Mouse (Mus musculus): ENCODE measurements around the gene Elmo3.
A peak's percentile ranks its signal among the peaks of the same experiment; 100 is the strongest.

Gene Elmo3

DNA sequence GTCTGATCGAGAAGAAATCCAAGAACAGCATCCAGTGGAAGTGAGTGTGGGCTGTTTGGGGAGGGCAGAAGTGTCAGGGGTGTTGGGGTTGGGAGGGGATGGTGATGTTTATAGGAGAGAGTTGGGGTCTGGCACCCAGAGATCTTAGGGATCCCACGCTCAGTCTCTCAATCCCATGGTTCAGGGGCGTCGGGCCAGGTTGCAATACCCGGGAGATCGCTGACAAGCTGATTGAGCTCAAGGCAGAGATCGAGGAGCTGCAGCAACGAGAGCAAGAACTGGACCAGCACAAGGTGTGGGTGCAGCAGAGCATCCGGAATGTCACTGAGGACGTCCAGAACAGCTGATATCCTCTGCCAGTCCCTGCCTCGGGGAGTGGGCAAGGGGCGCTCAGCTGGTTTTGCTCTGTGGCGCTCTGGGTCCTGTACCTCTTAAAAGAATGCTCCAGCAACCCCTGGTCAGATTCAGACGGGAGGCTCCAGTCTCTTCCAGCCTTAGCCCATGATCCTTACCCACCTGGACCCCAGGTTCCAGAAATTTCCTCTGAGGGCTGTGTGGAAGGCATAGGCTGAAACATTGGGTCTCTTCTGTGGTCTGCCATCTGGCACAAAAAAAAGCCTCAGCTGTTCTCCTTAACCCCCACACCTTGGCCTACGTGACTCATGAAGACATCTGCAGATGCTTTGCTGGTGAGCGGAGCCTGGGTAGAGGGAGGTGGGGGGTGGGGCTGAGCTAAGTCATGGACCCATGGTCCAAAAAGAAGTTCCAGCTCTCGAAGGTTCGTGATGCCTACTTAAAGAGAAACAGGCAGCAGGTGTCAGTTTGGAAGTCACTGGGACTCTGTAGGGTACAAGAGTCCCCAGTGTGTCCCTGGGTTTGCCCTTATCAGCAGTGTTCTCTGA, 6.8 kb upstream of the Elmo3 start:
- no peak for DNase-seq (ENCODE audit: low spot score in 2 of 2)

DNA sequence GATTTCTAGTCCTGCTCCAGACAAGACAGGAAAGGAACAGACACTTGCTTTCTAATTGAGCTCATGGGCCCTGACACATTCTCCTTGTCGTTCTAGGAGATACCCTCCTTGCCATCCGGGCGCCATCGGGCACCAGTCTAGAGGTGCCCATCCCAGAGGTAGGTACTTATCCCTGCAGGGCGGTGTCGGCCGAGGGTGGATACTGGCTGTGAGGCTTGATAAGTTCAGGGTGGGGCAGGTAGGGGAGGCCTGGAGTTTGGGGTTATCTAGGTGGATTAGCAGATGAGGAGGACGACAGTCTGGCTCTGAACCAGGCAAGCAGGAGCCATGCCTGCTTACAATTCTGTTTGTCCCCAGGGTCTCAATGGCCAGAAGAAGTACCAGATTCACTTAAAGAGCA, 5.4 kb upstream of the Elmo3 start:
- DNase-seq (ENCODE audit: low spot score in 2 of 2), result no peak

DNA sequence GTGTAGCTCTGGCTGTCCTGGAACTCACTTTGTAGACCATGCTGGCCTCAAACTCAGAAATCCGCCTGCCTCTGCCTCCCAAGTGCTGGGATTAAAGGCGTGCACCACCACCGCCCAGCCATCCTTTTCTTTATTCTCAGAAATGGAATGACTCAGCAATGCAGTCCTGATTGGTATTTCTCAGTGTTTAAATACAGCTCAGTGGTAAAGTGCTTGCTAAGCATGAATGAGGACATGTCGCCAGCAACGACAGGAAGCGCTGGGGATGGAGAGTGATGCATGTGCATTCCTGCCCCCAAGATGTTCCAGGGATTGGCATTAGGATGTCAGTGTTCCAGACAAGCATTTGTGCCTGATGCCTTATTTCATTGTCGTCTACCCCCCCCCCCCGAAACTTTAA, 2.0 kb upstream of the Elmo3 start:
- no peak for DNase-seq (ENCODE audit: low spot score in 2 of 2)

DNA sequence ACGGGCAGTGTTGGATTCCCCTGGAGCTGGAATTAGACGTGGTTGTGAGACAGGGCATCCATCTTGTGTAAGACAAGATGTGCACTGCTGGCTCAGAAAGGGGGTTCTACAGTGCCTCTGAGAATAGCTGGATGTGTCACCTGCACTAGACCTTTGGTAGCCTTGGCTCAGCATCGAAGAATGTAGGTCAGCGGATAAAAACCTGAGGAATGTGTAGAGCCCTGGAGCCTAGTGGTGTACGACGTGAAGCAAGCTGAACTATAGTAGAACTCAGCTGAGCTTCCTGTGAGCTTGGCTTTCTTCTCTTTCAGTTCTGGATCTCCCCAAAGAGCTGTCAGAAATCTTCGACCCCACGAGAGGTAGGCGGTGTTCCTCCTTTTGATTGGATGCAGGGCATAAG, 1.5 kb upstream of the Elmo3 start:
- no peak for DNase-seq (ENCODE audit: low spot score in 2 of 2)

DNA sequence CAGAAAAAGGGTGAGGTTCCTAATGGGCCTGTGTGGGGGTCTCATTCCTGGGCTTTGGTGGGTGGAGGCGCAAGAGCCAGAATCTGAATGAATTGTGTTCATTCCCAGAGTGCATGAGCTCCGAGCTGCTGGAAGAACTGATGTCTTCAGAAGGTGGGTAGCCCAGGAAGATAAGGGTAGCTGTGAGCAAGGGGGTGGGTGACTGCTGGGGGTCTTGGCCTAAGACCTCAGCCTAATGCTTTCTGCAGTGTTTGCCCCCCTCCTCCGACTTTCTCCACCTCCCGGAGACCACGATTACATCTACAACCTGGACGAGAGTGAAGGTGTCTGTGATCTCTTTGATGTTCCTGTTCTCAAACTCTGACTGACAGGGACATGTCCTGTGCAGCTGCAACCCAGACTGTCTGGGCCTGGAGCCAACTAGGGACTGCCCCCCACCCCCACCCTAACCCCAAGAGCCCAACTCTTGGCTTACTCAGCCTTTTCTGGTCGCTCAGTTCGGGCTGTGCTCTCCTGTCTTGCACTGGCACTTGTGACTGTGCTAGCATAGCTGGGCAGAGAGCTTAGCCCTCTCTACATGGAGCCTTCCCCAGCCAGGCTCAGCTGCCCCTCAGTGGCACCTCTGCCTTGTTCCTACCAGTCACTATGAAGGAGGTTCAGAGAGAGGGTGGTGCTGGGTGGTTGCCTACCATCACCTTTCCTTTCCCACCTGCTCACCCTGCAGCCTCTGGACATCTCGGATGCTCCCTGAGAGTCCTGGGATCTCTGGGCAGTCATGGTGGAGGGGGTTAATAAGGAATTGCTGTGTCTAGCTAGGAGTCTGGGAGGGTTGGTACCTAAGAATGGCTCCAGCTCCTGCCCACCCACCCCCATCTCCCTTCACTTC, 833 bp upstream of the Elmo3 start:
- DNase-seq (ENCODE audit: low spot score in 2 of 2), result no peak

DNA sequence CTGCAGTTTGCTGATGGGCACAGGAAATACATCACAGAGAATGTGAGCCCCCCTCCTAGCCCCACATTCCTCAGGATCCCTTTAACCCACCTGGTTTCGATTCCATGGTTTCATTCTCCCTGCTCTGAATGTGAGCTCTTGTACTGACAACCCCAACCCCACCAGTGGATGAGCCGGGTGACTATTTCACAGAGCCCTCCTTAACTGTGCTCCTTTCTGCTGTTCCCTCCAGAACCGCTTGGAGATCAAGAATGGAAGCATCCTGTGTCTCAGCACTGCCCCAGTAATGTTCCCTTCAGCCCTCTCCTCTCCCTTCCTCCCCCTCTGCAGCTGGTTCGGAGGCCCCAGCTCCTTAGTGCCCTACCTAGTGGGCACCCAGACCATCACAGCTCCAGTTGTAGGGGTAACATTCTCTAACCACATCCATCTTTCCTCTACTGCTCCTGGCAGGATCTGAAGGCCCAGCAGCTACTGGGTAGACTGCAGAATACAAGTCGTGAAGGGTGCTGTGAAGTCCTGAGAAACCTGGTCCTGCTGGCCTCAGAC, 818 bp downstream of the Elmo3 start:
- DNase-seq (ENCODE audit: low spot score in 2 of 2), result no peak

DNA sequence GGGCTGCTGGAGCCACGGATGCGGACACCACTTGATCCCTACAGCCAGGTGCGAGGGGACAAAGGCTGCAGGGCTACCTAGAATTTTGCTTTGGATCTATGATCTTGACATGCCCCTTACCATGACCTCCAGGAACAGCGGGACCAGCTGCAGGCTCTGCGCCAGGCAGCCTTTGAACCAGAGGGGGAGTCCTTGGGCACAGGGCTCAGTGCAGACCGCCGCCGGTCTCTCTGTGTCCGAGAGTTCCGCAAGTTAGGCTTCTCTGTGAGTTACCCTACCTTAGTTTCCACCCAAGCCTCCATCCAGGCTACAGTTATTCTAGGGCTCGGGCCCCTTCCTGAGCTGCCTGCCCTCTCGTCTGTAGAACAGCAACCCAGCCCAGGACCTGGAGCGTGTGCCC, 2.3 kb downstream of the Elmo3 start:
- DNase-seq (ENCODE audit: low spot score in 2 of 2), result no peak

DNA sequence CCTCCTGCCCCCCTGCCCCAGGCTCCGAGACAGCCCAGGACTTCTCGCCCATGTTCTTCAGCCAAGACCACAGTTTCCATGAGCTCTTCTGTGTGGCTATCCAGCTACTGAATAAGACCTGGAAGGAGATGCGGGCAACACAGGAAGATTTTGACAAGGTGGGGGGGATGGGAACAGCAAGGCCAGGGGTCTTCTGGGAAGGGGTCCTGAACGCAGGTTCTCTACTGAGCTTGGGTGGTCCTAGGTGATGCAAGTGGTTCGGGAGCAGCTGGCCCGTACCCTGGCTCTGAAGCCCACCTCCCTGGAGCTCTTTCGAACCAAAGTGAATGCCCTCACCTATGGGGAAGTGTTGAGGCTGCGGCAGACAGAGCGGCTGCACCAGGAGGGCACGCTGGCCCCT, 3.0 kb downstream of the Elmo3 start:
- no peak for DNase-seq (ENCODE audit: low spot score in 2 of 2)

DNA sequence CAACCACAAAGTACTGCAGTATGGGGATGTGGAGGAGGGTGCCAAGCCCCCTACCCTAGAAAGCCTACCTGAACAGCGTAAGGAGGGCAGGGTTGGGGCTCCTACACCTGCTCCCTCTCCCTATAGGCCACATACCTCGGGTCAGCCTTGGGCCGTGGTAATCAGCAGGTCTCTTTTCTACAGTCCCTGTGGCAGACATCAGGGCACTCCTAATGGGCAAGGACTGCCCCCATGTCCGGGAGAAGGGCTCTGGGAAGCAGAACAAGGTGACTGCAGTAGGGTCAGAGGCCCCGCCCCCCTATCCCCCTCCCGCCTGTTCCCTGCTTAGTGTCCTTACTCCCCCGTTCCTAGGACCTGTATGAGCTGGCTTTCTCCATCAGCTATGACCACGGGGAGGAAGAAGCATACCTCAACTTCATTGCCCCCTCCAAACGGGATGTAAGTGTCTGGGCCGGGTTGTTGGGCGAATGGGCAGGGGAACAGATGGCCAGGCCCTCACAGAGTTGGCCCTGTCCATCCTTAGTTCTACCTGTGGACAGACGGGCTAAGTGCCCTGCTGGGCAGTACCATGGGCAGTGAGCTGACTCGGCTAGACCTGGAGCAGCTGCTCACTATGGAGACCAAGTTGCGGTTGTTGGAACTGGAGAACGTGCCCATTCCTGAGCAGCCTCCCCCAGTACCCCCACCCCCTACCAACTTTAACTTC, 3.9 kb downstream of the Elmo3 start:
- DNase-seq (ENCODE audit: low spot score in 2 of 2), result no peak

DNA sequence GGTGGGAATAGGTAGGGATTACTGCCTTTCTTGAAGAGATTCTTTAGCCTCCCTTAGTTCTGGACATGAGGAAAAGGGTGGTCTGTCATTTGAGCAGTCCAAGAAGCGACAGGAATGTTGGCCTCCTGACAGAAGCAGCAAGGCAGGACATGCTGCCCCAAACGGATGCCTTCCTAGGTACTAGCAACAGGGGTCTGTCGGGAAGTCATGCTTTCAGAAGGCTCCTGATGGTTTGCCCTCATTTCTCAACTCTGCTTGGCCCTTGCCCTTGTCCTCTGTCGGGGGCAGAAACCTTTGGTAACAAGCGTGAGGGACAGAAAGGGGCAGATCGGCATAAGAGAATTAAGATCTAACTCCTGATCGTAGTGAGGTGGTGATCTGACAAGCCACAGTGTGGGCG, 4.7 kb downstream of the Elmo3 start:
- DNase-seq (ENCODE audit: low spot score in 2 of 2), result no peak

DNA sequence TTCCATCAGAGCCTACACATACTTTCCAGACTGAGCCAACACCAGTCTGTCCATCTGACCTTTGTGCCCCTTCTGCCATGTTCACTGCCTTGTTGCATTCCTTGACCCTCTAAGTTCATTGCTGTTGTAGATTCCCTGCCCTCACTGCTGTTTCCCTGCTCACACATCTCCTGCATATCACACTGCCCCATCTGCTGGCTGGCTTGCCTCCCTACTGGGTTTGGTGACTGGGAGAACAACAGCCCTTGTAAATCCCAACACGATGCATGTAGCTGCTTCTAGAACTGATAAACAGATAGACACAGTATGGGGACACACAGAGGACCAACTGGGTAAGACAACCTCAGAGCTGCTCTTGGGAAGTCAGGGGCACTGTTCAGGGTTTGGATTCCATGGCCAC, 6.3 kb downstream of the Elmo3 start:
- no peak for DNase-seq (ENCODE audit: low spot score in 2 of 2)

DNA sequence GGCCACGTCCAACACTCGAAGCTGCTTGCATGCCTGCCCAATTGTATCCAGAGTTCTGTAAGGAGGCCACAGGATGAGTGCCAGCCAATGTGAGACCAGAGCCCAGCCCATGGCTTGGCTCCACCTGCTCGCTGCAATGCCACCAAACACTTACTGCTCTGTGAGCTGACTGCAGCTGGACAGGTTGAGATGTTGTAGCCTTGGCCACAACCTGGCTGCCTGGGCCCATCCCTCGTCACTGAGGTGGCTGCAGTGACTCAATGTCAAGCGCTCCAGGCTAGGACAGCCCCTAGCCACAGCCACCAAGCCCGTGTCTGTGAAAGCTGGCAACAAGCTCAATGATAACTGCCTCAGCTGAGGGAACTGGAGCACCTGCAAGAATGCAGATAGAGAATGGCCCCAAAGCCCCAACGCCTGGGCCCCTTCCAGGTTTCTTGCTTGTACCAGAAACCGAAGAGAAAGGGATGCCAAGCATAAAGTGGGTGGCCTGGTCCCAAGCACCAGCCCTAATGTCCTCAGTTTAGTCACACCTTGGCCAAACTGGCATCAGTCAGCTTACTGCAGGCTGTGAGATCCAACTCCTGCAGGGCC, 7.6 kb downstream of the Elmo3 start:
- no peak for DNase-seq (ENCODE audit: low spot score in 2 of 2)

DNA sequence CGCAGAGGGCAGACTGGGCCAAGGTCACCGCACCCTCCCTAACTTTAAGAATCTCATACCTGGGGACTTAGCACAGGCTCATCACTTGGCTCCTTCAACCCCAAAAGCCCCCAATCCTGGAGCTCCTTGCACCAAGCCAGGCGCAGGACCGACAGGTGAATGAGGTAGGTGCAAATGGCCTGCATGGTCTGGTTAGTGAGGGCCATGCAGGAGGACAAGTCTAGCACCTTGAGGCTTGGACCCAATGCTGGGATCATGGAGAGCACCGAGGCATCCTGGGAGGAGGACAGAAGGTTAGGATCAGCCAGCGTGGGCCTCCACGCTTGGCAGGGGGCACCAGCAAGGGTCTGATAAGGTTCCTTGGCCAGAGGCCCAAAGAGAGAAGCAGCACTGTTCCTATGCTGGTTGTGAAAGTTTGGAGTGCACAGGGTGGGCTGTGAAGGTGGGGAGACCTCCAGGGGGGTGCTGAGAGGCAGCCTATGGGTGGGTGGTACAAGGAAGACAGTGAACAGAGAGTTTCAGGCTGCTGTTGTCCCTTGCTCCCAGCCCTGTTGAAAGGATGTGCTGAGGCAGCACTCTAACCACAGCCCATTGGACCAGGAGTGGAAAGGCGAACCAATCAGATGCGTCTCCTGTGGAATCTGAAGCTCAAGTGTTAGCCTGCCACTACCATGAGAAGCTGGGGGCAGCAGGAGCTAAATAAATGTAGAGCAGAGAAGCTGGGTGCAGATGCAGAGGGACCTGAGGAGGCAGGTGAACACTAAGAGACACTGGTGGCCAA, 8.4 kb downstream of the Elmo3 start:
- no peak for DNase-seq (ENCODE audit: low spot score in 2 of 2)

DNA sequence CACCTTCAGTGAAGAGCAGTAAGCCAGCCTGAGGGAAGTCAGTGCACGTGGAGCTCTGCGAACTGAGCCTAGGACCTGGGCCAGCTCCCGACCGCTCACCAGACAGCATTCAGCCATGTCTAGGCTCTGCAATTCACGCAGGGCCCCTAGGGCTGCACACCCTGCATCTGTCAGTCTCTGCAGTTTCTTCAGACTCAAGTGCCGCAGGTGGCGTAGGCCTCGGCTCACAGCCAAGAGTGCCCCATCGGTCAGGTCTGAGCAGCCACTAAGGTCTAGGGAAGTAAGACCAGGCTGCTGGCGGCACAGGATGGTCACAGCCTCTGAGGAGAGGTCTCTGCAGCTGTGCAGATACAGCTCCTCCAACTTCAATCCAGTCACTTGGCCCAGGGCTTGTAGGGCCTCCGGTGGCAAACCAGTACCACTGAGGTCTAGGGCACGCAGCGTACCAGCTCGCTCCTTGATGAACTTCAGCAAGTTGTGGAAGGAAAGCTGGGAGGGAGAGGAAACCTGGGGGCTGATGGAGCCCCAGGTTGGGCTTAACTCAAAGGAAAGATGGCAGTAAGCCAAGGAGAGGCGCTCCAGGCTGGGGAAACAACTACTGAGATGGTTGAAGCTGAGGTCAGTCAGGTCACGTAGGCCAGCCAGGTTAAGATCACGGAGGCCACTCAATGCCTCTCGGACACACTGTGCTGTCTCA, 9.8 kb downstream of the Elmo3 start:
- no peak for DNase-seq (ENCODE audit: low spot score in 2 of 2)

DNA sequence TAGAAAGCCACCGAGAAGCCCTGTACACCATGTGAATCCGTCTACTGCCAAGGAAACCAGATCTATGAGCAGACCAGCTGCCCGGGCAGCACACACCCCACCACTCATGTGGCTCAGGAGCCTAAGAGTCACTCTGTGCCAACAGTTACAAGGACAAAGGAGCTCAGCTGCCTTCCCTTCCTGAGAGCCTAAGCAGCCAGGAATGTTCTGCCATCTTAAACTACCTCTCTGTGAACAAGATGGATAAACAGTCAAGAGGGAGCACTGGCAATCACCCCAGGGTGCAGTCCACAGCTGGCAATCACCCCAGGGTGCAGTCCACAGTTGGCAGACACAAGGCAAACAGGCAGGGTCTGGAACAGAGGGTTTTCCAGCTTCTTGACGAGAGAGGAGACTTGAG, 12.5 kb downstream of the Elmo3 start:
- DNase-seq (ENCODE audit: low spot score in 2 of 2), result no peak

DNA sequence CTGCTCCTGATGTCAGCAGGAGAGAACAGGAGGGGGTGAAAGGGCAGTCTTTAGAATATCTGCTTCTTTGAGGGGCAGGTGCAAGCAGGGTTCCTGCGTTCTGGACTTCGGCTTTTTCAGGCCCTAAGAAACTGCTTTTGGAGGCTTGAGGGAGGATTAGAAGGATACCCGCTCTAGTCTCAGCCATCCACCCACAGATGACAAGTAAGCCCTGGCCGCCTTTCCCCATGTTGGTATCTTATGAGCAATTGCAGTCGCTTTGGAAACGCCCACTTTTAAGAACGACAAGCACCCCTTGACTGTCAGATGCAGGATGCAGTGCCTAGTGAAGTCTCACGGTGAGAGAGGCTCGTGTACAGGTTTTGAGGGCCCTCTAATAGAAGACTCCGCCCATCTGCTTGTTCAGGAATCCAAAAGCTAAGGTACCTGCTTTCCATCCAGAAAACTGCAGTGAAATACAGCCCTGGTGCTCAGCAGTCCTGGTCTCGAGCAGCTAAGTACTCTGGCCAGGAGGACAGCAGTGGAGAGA, 13.3 kb downstream of the Elmo3 start:
- no peak for DNase-seq (ENCODE audit: low spot score in 2 of 2)

DNA sequence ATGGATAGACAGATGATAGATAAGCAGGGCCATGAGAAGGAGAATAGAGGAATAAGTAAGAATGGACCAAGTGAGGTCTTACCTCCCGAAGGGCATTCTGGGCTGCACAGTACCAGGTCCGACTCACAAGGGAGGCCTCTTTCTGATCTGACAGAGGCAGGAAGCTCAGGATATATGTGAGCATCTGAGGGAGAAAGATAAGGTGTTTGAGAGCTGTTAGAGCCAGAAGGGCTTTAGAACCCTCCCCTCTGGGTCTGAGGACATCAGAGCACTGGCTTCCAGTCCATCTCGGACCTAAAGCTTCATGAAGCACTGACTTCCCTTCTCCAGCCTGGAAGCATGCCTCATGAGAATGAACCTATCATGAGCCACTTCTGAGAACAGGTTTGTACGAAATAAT, 17.8 kb downstream of the Elmo3 start:
- DNase-seq (ENCODE audit: low spot score in 2 of 2), result no peak

DNA sequence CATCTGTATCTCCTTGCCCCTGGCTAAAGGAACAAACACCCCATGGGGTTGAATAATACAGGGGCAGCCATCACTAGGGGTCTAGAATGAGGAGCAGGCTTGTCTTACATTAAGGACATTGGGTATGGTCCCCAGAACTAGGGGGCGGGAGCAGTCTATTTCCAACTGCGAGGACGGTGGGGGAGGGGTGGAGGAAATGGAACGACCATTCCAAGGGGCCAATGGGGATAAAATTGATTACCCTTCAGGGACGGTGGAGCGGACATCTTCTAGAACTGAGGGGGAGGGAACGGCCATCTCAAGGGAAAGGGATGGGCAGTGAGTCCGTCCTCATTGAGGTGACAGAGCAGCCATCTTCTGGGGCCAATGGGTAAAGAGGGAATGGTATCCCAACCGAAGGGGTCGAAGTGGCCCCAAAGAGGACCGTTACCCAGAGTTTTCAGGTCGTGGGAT, 20.3 kb downstream of the Elmo3 start:
- no peak for DNase-seq (ENCODE audit: low spot score in 2 of 2)

DNA sequence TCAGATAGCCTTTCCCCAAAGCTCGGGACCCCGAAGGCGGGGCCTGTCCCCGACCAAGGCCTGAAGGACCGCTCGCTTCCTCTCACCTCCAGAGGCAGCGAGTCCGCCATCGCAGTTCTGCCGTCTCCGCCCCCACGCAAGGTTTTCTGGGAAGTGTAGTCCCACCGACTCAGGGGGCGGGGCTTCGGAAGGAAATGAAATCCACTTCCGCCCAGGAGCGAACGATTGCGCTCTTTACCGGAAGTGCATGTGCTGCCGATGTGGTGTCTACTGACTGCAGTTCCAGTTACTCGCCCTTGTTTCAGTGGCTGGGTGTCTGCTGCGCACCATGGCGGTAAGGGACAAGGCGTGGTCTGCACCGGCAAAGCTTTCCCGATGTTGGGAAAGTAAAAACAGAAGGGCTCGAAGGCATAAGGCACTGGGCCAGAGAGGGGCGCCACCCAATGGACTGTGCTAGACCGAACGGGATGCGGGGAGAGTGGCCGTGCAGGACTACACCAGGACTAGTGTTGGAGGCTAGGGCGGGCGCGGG, 20.8 kb downstream of the Elmo3 start, which contains the start of the genes Lrrc29 and Tmem208:
TSS of gene Lrrc29 (minus strand) at position 138 of the 532 bp plus-strand sequence.
TSS of gene Tmem208 (plus strand) at position 214 of the 532 bp plus-strand sequence.
- DNase-seq (ENCODE audit: low spot score in 2 of 2), result peak; percentile 96
